ENCODE assay signal across 21 mouse cellular contexts in the genomic region with DNA sequence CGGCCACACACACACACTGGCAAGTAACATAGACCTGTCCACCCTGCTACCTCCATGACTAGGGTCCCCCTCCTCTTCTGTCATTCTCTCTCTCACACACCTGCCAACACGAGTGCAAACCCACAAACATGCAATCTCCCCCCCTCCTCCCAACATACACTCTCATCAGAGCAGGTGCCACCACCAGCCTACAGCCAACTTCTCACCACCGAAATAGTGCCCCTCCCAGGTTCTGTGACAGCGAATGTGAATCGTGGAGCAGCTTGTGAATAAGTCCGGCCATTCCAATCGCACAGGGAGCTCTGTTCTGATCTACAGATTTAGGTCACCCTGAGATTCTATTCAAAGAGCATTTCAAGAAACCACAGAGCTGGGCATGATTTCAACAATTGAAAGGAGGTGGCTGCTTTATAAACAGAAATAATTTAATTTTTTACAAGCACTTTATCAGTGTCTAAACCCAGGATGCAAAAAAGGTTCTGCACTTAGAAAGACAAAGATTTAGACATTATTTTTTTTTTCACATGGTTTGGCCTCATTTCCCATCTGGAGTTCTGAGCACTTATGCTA. TPM values are rescaled to one million over a fixed set of nuclear protein-coding genes. Genes with fewer than 3 reads are reported as not detected.
DNase-seq lines count a peak whose midpoint lies in the region; ATAC-seq lines count a peak whose summit lies in the region.
"Had no signal": no experiment of that assay in that cellular context is flagged by ENCODE, and none has a peak within 500 bp of the region (broad histone marks: within the 10 kb centered on the region; RNA-seq: fewer than 3 reads in every experiment).

No protein-coding gene starts in this region.

- no peaks in the 10 kb centered on the region for H3K27me3 ChIP-seq in forebrain, embryonic 16.5 days (replicated peaks; ENCODE audit: control insufficient read depth, insufficient read depth, low read length)
- no peaks in the 10 kb centered on the region for H3K27me3 ChIP-seq in forebrain, embryonic 12.5 days
- H3K27me3 ChIP-seq: kidney, embryonic 15.5 days; liver, embryonic 13.5 days; midbrain, embryonic 13.5 days had no signal

- ATAC-seq in forebrain, embryonic 16.5 days: peak; percentile 33; the same call in 1 of the 2 replicates
- ATAC-seq in forebrain, embryonic 12.5 days (ENCODE audit: low FRiP score): no peak
- ATAC-seq: midbrain, embryonic 13.5 days had no signal

- 57% methylated on average over 7 of the region's 7 CpGs for WGBS in forebrain, embryonic 16.5 days
- 71% methylated on average over 7 of the region's 7 CpGs for WGBS in forebrain, embryonic 12.5 days

- no peaks in the 10 kb centered on the region; the same call in 1 of the 2 replicates for H3K4me1 ChIP-seq in forebrain, embryonic 16.5 days (replicated peaks; ENCODE audit: control insufficient read depth, insufficient read depth, low read length)
- H3K4me1 ChIP-seq in forebrain, embryonic 12.5 days: no peaks in the 10 kb centered on the region
- H3K4me1 ChIP-seq: kidney, embryonic 15.5 days; megakaryocyte, embryonic 14.5 days; midbrain, embryonic 13.5 days had no signal

- no peak overlapping the region for H3K4me3 ChIP-seq in forebrain, embryonic 16.5 days (replicated peaks; ENCODE audit: low read length)
- no peak overlapping the region for H3K4me3 ChIP-seq in forebrain, embryonic 12.5 days (replicated peaks)
- H3K4me3 ChIP-seq: kidney, embryonic 15.5 days; left cerebral cortex, adult 2 months; liver, embryonic 13.5 days; megakaryocyte, embryonic 14.5 days; midbrain, embryonic 13.5 days had no signal

- DNase-seq in 3T3-L1 (ENCODE audit: low read depth, low spot score): peak; percentile 49
- DNase-seq in Muller cell, postnatal 12 days (ENCODE audit: inconsistent ontology term): peak; percentile 51
- peak; percentile 48 to 61 for DNase-seq in cerebellum, postnatal 10 days
- DNase-seq in lung, postnatal 25 days (ENCODE audit: low spot score): no peak
- no peak for DNase-seq in neural tube, embryonic 10.5 days (ENCODE audit: extremely low spot score, low spot score)
- DNase-seq: adrenal gland, postnatal 36 days; heart, postnatal 14 days; kidney, adult 11 months; kidney, postnatal 36 days; liver, embryonic 13.5 days; lung, adult 2 months; lung, postnatal 14 days; right cerebral cortex, postnatal 25 days; spleen, adult 18-20 months had no signal

- H3K4me2 ChIP-seq in forebrain, embryonic 16.5 days (ENCODE audit: low read length): no peak overlapping the region
- no peak overlapping the region for H3K4me2 ChIP-seq in forebrain, embryonic 12.5 days
- H3K4me2 ChIP-seq: heart, embryonic 11.5 days; kidney, embryonic 15.5 days; liver, embryonic 13.5 days; midbrain, embryonic 13.5 days had no signal

- H3K9ac ChIP-seq in forebrain, embryonic 16.5 days (replicated peaks; ENCODE audit: low read depth, low read length): no peak overlapping the region
- H3K9ac ChIP-seq in forebrain, embryonic 12.5 days: no peak overlapping the region
- H3K9ac ChIP-seq: kidney, embryonic 15.5 days; liver, embryonic 13.5 days; midbrain, embryonic 13.5 days had no signal

- no peaks in the 10 kb centered on the region for H3K36me3 ChIP-seq in forebrain, embryonic 16.5 days (ENCODE audit: control insufficient read depth, insufficient read depth)
- H3K36me3 ChIP-seq in forebrain, embryonic 12.5 days (replicated peaks): 0 out of 2 replicates have a peak, but pooled peaks cover 2% of the 10 kb centered on the region
- H3K36me3 ChIP-seq: liver, embryonic 13.5 days had no signal

- no peak overlapping the region for H3K27ac ChIP-seq in forebrain, embryonic 16.5 days (ENCODE audit: low read length)
- H3K27ac ChIP-seq in forebrain, embryonic 12.5 days: no peak overlapping the region
- H3K27ac ChIP-seq: kidney, embryonic 15.5 days; left cerebral cortex, adult 2 months; liver, embryonic 13.5 days; midbrain, embryonic 13.5 days had no signal

- no peaks in the 10 kb centered on the region for H3K9me3 ChIP-seq in forebrain, embryonic 16.5 days (ENCODE audit: control insufficient read depth, low read length)
- no peaks in the 10 kb centered on the region for H3K9me3 ChIP-seq in forebrain, embryonic 12.5 days
- H3K9me3 ChIP-seq: kidney, embryonic 15.5 days; liver, embryonic 13.5 days; megakaryocyte, embryonic 14.5 days; midbrain, embryonic 13.5 days had no signal

RNA-seq across cellular contexts. Expression of a gene that starts 21.4 kb away (rescaled TPM):
- 10.2 and 10.6 TPM in 2 replicates for polyA plus RNA-seq in forebrain, embryonic 16.5 days (2015; fragmentation: Nextera tagmentation; extraction: Ambion mirVana)
- 15.5 and 18.3 TPM in 2 replicates for polyA plus RNA-seq in forebrain, embryonic 12.5 days (2016; fragmentation: Nextera tagmentation; extraction: Ambion mirVana)

Comparison
In these comparisons a context has a peak if more than half of its experiments do, and no peak if none do; other contexts are left out.
1. DNase-seq: peak in 3T3-L1 (single experiment), Muller cell, postnatal 12 days (single experiment) and cerebellum, postnatal 10 days (2 of 2); none in lung, postnatal 25 days (single experiment) and neural tube, embryonic 10.5 days (single experiment).